8 mouse cellular contexts compared by ENCODE assay signal in genomic region chr4:107802450-107803331, GRCm38 (mm10). TPM values are rescaled to one million over a fixed set of nuclear protein-coding genes. Genes with fewer than 3 reads are reported as not detected.
DNase-seq lines count a peak whose midpoint lies in the region; ATAC-seq and TF ChIP-seq lines count a peak whose summit lies in the region.

No protein-coding gene starts in this region.

- no peaks in the 10 kb centered on the region for H3K9me3 ChIP-seq in CH12.LX (replicated peaks; ENCODE audit: low read length)
- no peaks in the 10 kb centered on the region for H3K9me3 ChIP-seq in heart, embryonic 14.5 days (ENCODE audit: control insufficient read depth, low read length)
- no peaks in the 10 kb centered on the region for H3K9me3 ChIP-seq in limb, embryonic 14.5 days (ENCODE audit: control insufficient read depth, low read length)
- H3K9me3 ChIP-seq in neural tube, embryonic 13.5 days = no peaks in the 10 kb centered on the region

- H3K27me3 ChIP-seq in CH12.LX (replicated peaks) = no peaks in the 10 kb centered on the region
- H3K27me3 ChIP-seq in heart, embryonic 14.5 days (ENCODE audit: control insufficient read depth, insufficient read depth, low read length) = peaks cover 42% of the 10 kb centered on the region
- peaks cover 4% of the 10 kb centered on the region; the same call in 1 of the 2 replicates for H3K27me3 ChIP-seq in limb, embryonic 14.5 days (ENCODE audit: control insufficient read depth, insufficient read depth, low read length)
- H3K27me3 ChIP-seq in neural tube, embryonic 13.5 days = no peaks in the 10 kb centered on the region

- peak overlapping the region; percentile 72 for H3K27ac ChIP-seq in CH12.LX (ENCODE audit: insufficient read depth, low read depth)
- no peak overlapping the region for H3K27ac ChIP-seq in heart, embryonic 14.5 days (replicated peaks in 1 of 2; ENCODE audit: control insufficient read depth in 1 of 2, insufficient read depth in 1 of 2, low read depth in 2 of 2, low read length in 2 of 2)
- no peak overlapping the region for H3K27ac ChIP-seq in limb, embryonic 14.5 days (replicated peaks; ENCODE audit: low read depth, low read length)
- peak overlapping the region; percentile 98 for H3K27ac ChIP-seq in neural tube, embryonic 13.5 days (replicated peaks)

- peaks cover 7 to 50% of the 10 kb centered on the region in 2 experiments for H3K4me1 ChIP-seq in CH12.LX (ENCODE audit: control insufficient read depth in 1 of 2, insufficient read depth in 2 of 2)
- peaks cover 9 to 14% of the 10 kb centered on the region in 2 experiments; a peak in 3 of 4 replicates for H3K4me1 ChIP-seq in heart, embryonic 14.5 days (ENCODE audit: control insufficient read depth in 2 of 2, insufficient read depth in 2 of 2, low read length in 2 of 2)
- peaks cover 8% of the 10 kb centered on the region for H3K4me1 ChIP-seq in limb, embryonic 14.5 days (ENCODE audit: control insufficient read depth, insufficient read depth, low read length)
- peaks cover 61% of the 10 kb centered on the region for H3K4me1 ChIP-seq in neural tube, embryonic 13.5 days (replicated peaks)

- dilution Hi-C loops in CH12.LX (cut with MboI; ENCODE audit: extremely low pct_ligation_motif_present, extremely low pct_unique_long_range_greater_than_20kb, low sequenced_read_pairs) = no loop called here

- TF ChIP-seq EP300 in CH12.LX (IDR thresholded peaks at IDR 0.05; ENCODE audit: low read length) = no peak

- peak; percentile 17 for DNase-seq in kidney, adult 18-20 months
- no peak for DNase-seq in kidney, adult 9 months
- DNase-seq in CH12.LX (ENCODE audit: extremely low read depth) = peak; percentile 41
- peak; percentile 73 for DNase-seq in cerebellum, adult 9-11 months
- DNase-seq in limb, embryonic 14.5 days (ENCODE audit: low spot score) = no peak
- DNase-seq in thymus, postnatal 4 days = peak; percentile 71

- in situ Hi-C loops in CH12.LX (cut with MboI; ENCODE audit: low pct_ligation_motif_present, low pct_unique_long_range_greater_than_20kb, low sequenced_read_pairs) = no loop called here

- TF ChIP-seq POLR2A in CH12.LX (IDR thresholded peaks at IDR 0.05; ENCODE audit: low read depth, low read length) = no peak; the same call in 1 of the 2 replicates
- TF ChIP-seq POLR2A in limb, embryonic 14.5 days (IDR thresholded peaks at IDR 0.05; ENCODE audit: borderline replicate concordance, extremely low read depth, insufficient read depth, insufficient read length) = no peak

- H3K79me2 ChIP-seq in CH12.LX (replicated peaks; ENCODE audit: control insufficient read depth, extremely low read depth, insufficient read depth, poor library complexity, severe bottlenecking) = no peaks in the 10 kb centered on the region

- no peak for TF ChIP-seq CTCF in CH12.LX (conservative IDR thresholded peaks at IDR 0.05 in 1 of 2, IDR thresholded peaks at IDR 0.05 in 1 of 2; ENCODE audit: low read depth in 2 of 2, low read length in 2 of 2)

- under 1% methylated on average over 61 of the region's 65 CpGs for WGBS in heart, embryonic 14.5 days
- 0% methylated on average over 44 of the region's 65 CpGs for WGBS in limb, embryonic 14.5 days
- under 1% methylated on average over 64 of the region's 65 CpGs for WGBS in neural tube, embryonic 13.5 days

- peak overlapping the region; percentile 36 for H3K9ac ChIP-seq in CH12.LX (ENCODE audit: insufficient read depth, low read depth)
- H3K9ac ChIP-seq in heart, embryonic 14.5 days (ENCODE audit: low read length) = peak overlapping the region; percentile 73
- H3K9ac ChIP-seq in limb, embryonic 14.5 days (ENCODE audit: low read depth, low read length, severe bottlenecking) = peak overlapping the region; percentile 60
- peak overlapping the region; percentile 98 for H3K9ac ChIP-seq in neural tube, embryonic 13.5 days

- H3K4me3 ChIP-seq in CH12.LX (replicated peaks in 1 of 3; ENCODE audit: low read depth in 2 of 3, low read length in 2 of 3, poor library complexity in 1 of 3) = peak overlapping the region; percentile 65 to 75 (median 68)
- H3K4me3 ChIP-seq in heart, embryonic 14.5 days (ENCODE audit: control insufficient read depth in 1 of 2, insufficient read depth in 1 of 2, low read depth in 1 of 2, low read length in 2 of 2) = peak overlapping the region; percentile 65 to 68
- H3K4me3 ChIP-seq in limb, embryonic 14.5 days (replicated peaks; ENCODE audit: low read length) = peak overlapping the region; percentile 63
- peak overlapping the region; percentile 88 for H3K4me3 ChIP-seq in neural tube, embryonic 13.5 days

- TF ChIP-seq RAD21 in CH12.LX (IDR thresholded peaks at IDR 0.05; ENCODE audit: low read depth, low read length) = no peak

- no peak; the same call in 1 of the 2 replicates for ATAC-seq in heart, embryonic 14.5 days (ENCODE audit: insufficient number of reproducible peaks, insufficient read depth, low FRiP score, low read depth)
- no peak for ATAC-seq in limb, embryonic 14.5 days (ENCODE audit: low FRiP score, low read depth)
- peak; percentile 28 for ATAC-seq in neural tube, embryonic 13.5 days (ENCODE audit: low read depth)

- H3K4me2 ChIP-seq in CH12.LX (ENCODE audit: insufficient read depth, low read depth, poor library complexity, severe bottlenecking) = peak overlapping the region; percentile 56
- peak overlapping the region; percentile 100 for H3K4me2 ChIP-seq in heart, embryonic 14.5 days (ENCODE audit: low read length)
- peak overlapping the region; percentile 75 for H3K4me2 ChIP-seq in limb, embryonic 14.5 days (replicated peaks; ENCODE audit: low read depth, low read length, severe bottlenecking)
- H3K4me2 ChIP-seq in neural tube, embryonic 13.5 days = peak overlapping the region; percentile 97

- peaks cover 0 to 27% of the 10 kb centered on the region in 2 experiments for H3K36me3 ChIP-seq in CH12.LX (replicated peaks in 1 of 2; ENCODE audit: control insufficient read depth in 1 of 2, insufficient read depth in 1 of 2, low read length in 1 of 2)
- H3K36me3 ChIP-seq in heart, embryonic 14.5 days (ENCODE audit: control insufficient read depth, insufficient read depth, low read length) = no peaks in the 10 kb centered on the region
- no peaks in the 10 kb centered on the region for H3K36me3 ChIP-seq in limb, embryonic 14.5 days (ENCODE audit: control insufficient read depth, insufficient read depth, low read length)
- H3K36me3 ChIP-seq in neural tube, embryonic 13.5 days = peaks cover 15% of the 10 kb centered on the region; the same call in 1 of the 2 replicates

TF ChIP-seq in CH12.LX, 34 proteins besides CTCF, POLR2A, EP300 and RAD21:
- TF ChIP-seq ZC3H11A (IDR thresholded peaks at IDR 0.05; ENCODE audit: low read depth, low read length) (no peak), TCF12 (IDR thresholded peaks at IDR 0.05; ENCODE audit: low read depth, low read length) (0 out of 2 replicates have a peak, but pooled peaks have one; percentile 12), UBTF (IDR thresholded peaks at IDR 0.05; ENCODE audit: low read depth, low read length) (no peak; the same call in 1 of the 2 replicates), SIN3A (IDR thresholded peaks at IDR 0.05; ENCODE audit: low read length) (peak; percentile 45; the same call in 1 of the 2 replicates)

RNA-seq across cellular contexts. Expression of gene Lrp8, which starts 0.6 kb away (rescaled TPM):
- total RNA-seq in CH12.LX (2012; rRNA removed) (12.8 and 14.2 TPM in 2 replicates), CH12.LX (2014; rRNA removed) (5.0 and 6.4 TPM in 2 replicates)
- polyA plus RNA-seq in CH12.LX (2012; ENCODE audit: insufficient read length, low read depth) = 21.1 and 25.2 TPM in 2 replicates
- polyA plus RNA-seq in heart, embryonic 14.5 days (2014; fragmentation: Nextera tagmentation; extraction: Ambion mirVana) = 0.26 and 0.76 TPM in 2 replicates
- polyA plus RNA-seq in limb, embryonic 14.5 days (2012; rRNA removed) = 10.5 and 15.7 TPM in 2 replicates
- 3.2 and 4.1 TPM in 2 replicates for polyA plus RNA-seq in limb, embryonic 14.5 days (2014; fragmentation: Nextera tagmentation; extraction: Ambion mirVana)
- polyA plus RNA-seq in neural tube, embryonic 13.5 days (2015; fragmentation: Nextera tagmentation; extraction: Ambion mirVana) = 51.2 and 54.3 TPM in 2 replicates

Comparison
In these comparisons a context has a peak if more than half of its experiments do, and no peak if none do; other contexts are left out.
1. DNase-seq: peak in kidney, adult 18-20 months (single experiment), CH12.LX (single experiment), cerebellum, adult 9-11 months (single experiment) and thymus, postnatal 4 days (single experiment); none in kidney, adult 9 months (single experiment) and limb, embryonic 14.5 days (single experiment).
2. H3K27ac ChIP-seq: peak in CH12.LX (single experiment) and neural tube, embryonic 13.5 days (single experiment); none in heart, embryonic 14.5 days (0 of 2) and limb, embryonic 14.5 days (single experiment).
3. H3K9ac ChIP-seq: peak in every context shown above with its lines; median percentile 98 in neural tube, embryonic 13.5 days; 73 in heart, embryonic 14.5 days; 60 in limb, embryonic 14.5 days; 36 in CH12.LX.
4. Peak in every context shown above with its lines, with median percentiles within 50 percentile points of each other: H3K4me2 ChIP-seq and H3K4me3 ChIP-seq.